ENCODE assay signal across 20 mouse cellular contexts in the genomic region with DNA sequence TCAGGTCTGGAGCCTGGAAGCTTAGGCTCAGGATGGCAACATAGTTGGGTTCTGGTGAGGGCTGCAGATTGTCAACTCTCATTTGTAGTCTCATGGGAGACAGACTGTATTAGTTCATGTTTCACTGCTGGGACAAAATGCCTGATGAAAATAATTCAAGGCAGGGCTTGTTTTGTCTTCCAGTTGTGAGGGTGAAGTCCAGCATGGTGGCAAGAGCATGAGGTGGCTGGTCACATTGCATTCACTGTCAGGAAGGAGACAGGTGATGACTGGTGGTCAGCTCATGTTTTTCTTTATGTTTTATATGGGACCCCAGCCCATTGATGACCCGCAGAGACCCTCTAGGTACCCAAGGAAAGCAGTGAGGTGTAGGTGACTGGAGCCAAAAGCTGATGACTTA. TPM values are rescaled to one million over a fixed set of nuclear protein-coding genes. Genes with fewer than 3 reads are reported as not detected.
"Had no signal": no experiment of that assay in that cellular context is flagged by ENCODE, and none has a peak within 500 bp of the region (broad histone marks: within the 10 kb centered on the region; RNA-seq: fewer than 3 reads in every experiment).

No protein-coding gene starts in this region.

- H3K27me3 ChIP-seq: neural tube, embryonic 15.5 days; stomach, embryonic 15.5 days had no signal

- DNase-seq: retina, postnatal 1 day; right cerebral cortex, adult 18-20 months; right cerebral cortex, postnatal 14 days; right cerebral cortex, postnatal 25 days; right cerebral cortex, postnatal 4 days; spleen, adult 18-20 months; thymus, adult 18-20 months; thymus, adult 2 months; thymus, postnatal 14 days; thymus, postnatal 25 days; thymus, postnatal 36 days; thymus, postnatal 4 days had no signal

- H3K9me3 ChIP-seq: neural tube, embryonic 15.5 days; stomach, embryonic 15.5 days had no signal

- H3K9ac ChIP-seq: neural tube, embryonic 15.5 days; stomach, embryonic 15.5 days had no signal

- H3K36me3 ChIP-seq: neural tube, embryonic 15.5 days; stomach, embryonic 15.5 days had no signal

- H3K27ac ChIP-seq: neural tube, embryonic 15.5 days; stomach, embryonic 15.5 days; stomach, postnatal 0 days had no signal

- H3K4me2 ChIP-seq: neural tube, embryonic 15.5 days; stomach, embryonic 15.5 days had no signal

- H3K4me3 ChIP-seq: neural tube, embryonic 15.5 days; stomach, embryonic 15.5 days had no signal

RNA-seq across cellular contexts. Expression of a gene that starts 25.2 kb away (rescaled TPM):
- total RNA-seq: neutrophil, adult 5-6 weeks had no signal

RNA-seq across cellular contexts. Expression of a gene that starts 45.7 kb away (rescaled TPM):
- polyA plus RNA-seq: small intestine, adult 2 months; spleen, adult 2 months; stomach, postnatal 0 days; thymus, postnatal 0 days; urinary bladder, adult 2 months had no signal
